Mouse (Mus musculus) kidney, embryonic 16.5 days (tissue): ENCODE measurements at regions not wholly inside any gene's neighbourhood (a gene's known extent, or its start where the extent isn't known, plus 50 kb on each side); places are given as distances from the start of the nearest gene placed in this dataset.

Experiments
- ATAC-seq: fragments of 200-750 bp; cut with Nextera tagmentation; 2 replicates; pipeline ENCODE4 v1.8.0; 2017; ENCODE audit warnings: moderate TSS enrichment; ENCODE audit not compliant: low FRiP score, low TSS enrichment
- H3K27ac ChIP-seq: fragments of 300-500 bp; sonication (generic); 2 replicates; pipeline ENCODE4 v1.5.1; 2014; ENCODE audit warnings: low read length
- H3K27me3 ChIP-seq: fragments of 300-500 bp; sonication (generic); 2 replicates; pipeline ENCODE4 v1.6.1; 2014; ENCODE audit warnings: low read length, control low read depth, mixed read lengths; ENCODE audit not compliant: insufficient read depth
- H3K36me3 ChIP-seq: fragments of 300-500 bp; sonication (generic); 2 replicates; pipeline ENCODE4 v1.6.1; 2014; ENCODE audit warnings: low read length, control low read depth, mixed read lengths; ENCODE audit not compliant: insufficient read depth
- H3K4me1 ChIP-seq: fragments of 300-500 bp; sonication (generic); 2 replicates; pipeline ENCODE4 v1.6.1; 2014; ENCODE audit warnings: low read length, control low read depth, mixed read lengths; ENCODE audit not compliant: insufficient read depth
- H3K4me2 ChIP-seq: fragments of 300-500 bp; sonication (generic); replicated peaks from 2 replicates; pipeline ENCODE4 v1.6.1; 2014; ENCODE audit warnings: low read depth, low read length
- H3K4me3 ChIP-seq: fragments of 300-500 bp; sonication (generic); 2 replicates; pipeline ENCODE4 v1.5.1; 2014; ENCODE audit warnings: mild to moderate bottlenecking, low read length
- H3K9ac ChIP-seq: fragments of 300-500 bp; sonication (generic); replicated peaks from 2 replicates; pipeline ENCODE4 v1.6.1; 2014; ENCODE audit warnings: low read length
- H3K9me3 ChIP-seq: fragments of 300-500 bp; sonication (generic); 2 replicates; pipeline ENCODE4 v1.6.1; 2016; ENCODE audit warnings: low read length, control low read depth
- WGBS: fragments of 180-500 bp; shearing (Covaris S2); extraction: QIAGEN DNeasy Blood & Tissue Kit; methylation state at CpG from one replicate; pipeline ENCODE4 v1.1.7; 2014; 5-methylcytosine and 5-hydroxymethylcytosine counted together

GRCm38 (mm10) chr12:51001722-51002592 is 345.9 kb upstream of the G2e3 start:
- 34% methylated on average over 12 of the region's 12 CpGs for WGBS

DNA sequence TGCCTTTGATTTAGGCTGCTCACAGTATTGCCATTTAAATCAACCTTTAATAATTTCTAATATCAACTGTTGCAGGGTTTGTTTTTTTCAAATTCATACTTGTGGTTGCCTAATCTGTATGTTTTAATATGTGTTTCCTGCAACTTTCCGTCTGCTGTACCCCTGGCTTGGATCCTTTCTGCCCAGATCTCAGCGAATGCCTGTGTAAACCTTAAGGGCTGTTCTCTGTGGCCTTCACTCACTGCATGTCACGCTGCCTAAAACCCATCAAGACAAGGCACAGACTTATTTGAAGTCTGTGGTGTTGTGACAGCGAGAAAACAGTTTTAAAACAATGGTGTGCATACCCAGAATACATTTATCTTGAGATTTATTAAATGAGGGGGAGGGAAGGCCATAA is 346.8 kb upstream of the G2e3 start:
- Histone ChIP-seq H3K4me1 (peaks cover 17% of the 10 kb centered on the region), H3K9ac (no peak overlapping the region), H3K36me3 (no peaks in the 10 kb centered on the region), H3K4me3 (no peak overlapping the region), H3K27me3 (no peaks in the 10 kb centered on the region), H3K4me2 (peak overlapping the region; percentile 30), H3K9me3 (no peaks in the 10 kb centered on the region), H3K27ac (peak overlapping the region; percentile 60; the same call in 1 of the 2 replicates)
- WGBS = 43% methylated on average over 4 of the region's 4 CpGs
- ATAC-seq = no peak

More at GRCm38 (mm10) chr12:51001722-51002592, 345.9 kb upstream of the G2e3 start:
- Histone ChIP-seq H3K4me3 (no peak overlapping the region), H3K9ac (no peak overlapping the region), H3K27ac (no peak overlapping the region; the same call in 1 of the 2 replicates), H3K36me3 (no peaks in the 10 kb centered on the region), H3K4me1 (peaks cover 17% of the 10 kb centered on the region), H3K9me3 (no peaks in the 10 kb centered on the region), H3K27me3 (no peaks in the 10 kb centered on the region), H3K4me2 (no peak overlapping the region)
- ATAC-seq = no peak

GRCm38 (mm10) chr12:51000281-51001075 is 347.4 kb upstream of the G2e3 start:
- H3K4me3 ChIP-seq = no peak overlapping the region
- 36% methylated on average over 18 of the region's 18 CpGs for WGBS
- H3K27me3 ChIP-seq = no peaks in the 10 kb centered on the region
- H3K9me3 ChIP-seq = no peaks in the 10 kb centered on the region
- no peaks in the 10 kb centered on the region for H3K36me3 ChIP-seq
- H3K4me1 ChIP-seq = peaks cover 17% of the 10 kb centered on the region
- peak; percentile 26; the same call in 1 of the 2 replicates for ATAC-seq
- H3K27ac ChIP-seq = peak overlapping the region; percentile 60; the same call in 1 of the 2 replicates
- no peak overlapping the region for H3K9ac ChIP-seq
- H3K4me2 ChIP-seq = peak overlapping the region; percentile 30

GRCm38 (mm10) chr12:50999295-51000237 is 348.3 kb upstream of the G2e3 start:
- Histone ChIP-seq H3K9me3 (no peaks in the 10 kb centered on the region), H3K4me2 (peak overlapping the region; percentile 30), H3K4me3 (no peak overlapping the region), H3K27me3 (no peaks in the 10 kb centered on the region), H3K36me3 (no peaks in the 10 kb centered on the region), H3K9ac (no peak overlapping the region), H3K4me1 (peaks cover 17% of the 10 kb centered on the region), H3K27ac (peak overlapping the region; percentile 76)
- peak; percentile 98 for ATAC-seq
- 20% methylated on average over 20 of the region's 20 CpGs for WGBS

- H3K36me3 ChIP-seq = no peaks in the 10 kb centered on the region
- no peak for ATAC-seq
- H3K9ac ChIP-seq = no peak overlapping the region
- peaks cover 9% of the 10 kb centered on the region for H3K4me1 ChIP-seq
- no peak overlapping the region for H3K4me2 ChIP-seq
- H3K27ac ChIP-seq = no peak overlapping the region
- H3K4me3 ChIP-seq = no peak overlapping the region
- WGBS = 61% methylated on average over 1 of the region's 1 CpGs
- no peaks in the 10 kb centered on the region for H3K27me3 ChIP-seq
- H3K9me3 ChIP-seq = no peaks in the 10 kb centered on the region
Measured at GRCm38 (mm10) chr12:50995664-50996063, 346.8 kb upstream of the Prkd1 start.

- no peak overlapping the region for H3K4me3 ChIP-seq
- 70% methylated on average over 12 of the region's 12 CpGs for WGBS
- no peaks in the 10 kb centered on the region for H3K4me1 ChIP-seq
- no peaks in the 10 kb centered on the region for H3K27me3 ChIP-seq
- H3K36me3 ChIP-seq = no peaks in the 10 kb centered on the region
- no peak overlapping the region for H3K27ac ChIP-seq
- no peaks in the 10 kb centered on the region for H3K9me3 ChIP-seq
- ATAC-seq = no peak
- H3K9ac ChIP-seq = no peak overlapping the region
- no peak overlapping the region for H3K4me2 ChIP-seq
Measured at GRCm38 (mm10) chr12:50989561-50990325, 340.8 kb upstream of the Prkd1 start.

DNA sequence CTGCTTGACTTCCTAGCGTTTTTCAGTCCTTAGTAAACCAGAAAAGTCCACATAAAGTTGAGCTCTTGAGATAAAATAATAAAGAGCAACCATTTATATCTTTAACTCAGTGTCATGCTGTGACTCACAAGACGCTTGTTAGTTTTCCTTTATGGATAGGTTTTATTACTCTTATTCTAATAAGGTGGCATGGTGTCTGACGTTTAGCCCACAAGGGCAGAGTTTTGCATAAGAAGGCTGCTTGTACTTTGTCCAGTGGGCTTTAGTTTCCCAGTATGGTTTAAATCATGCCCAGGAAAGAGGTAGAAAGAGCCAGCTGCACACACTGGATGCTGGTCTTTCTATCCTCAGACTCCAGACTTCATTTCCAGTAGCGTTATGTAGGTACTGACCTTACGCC is 332.4 kb upstream of the Prkd1 start:
- Histone ChIP-seq H3K9ac (no peak overlapping the region), H3K9me3 (no peaks in the 10 kb centered on the region), H3K4me3 (no peak overlapping the region), H3K4me2 (no peak overlapping the region), H3K27ac (no peak overlapping the region), H3K4me1 (no peaks in the 10 kb centered on the region), H3K36me3 (no peaks in the 10 kb centered on the region), H3K27me3 (no peaks in the 10 kb centered on the region)
- ATAC-seq = no peak
- WGBS = 86% methylated on average over 5 of the region's 5 CpGs

GRCm38 (mm10) chr12:50980800-50981199 is 331.9 kb upstream of the Prkd1 start:
- H3K9ac ChIP-seq = no peak overlapping the region
- no peaks in the 10 kb centered on the region for H3K27me3 ChIP-seq
- H3K36me3 ChIP-seq = no peaks in the 10 kb centered on the region
- no peak overlapping the region for H3K4me2 ChIP-seq
- no peaks in the 10 kb centered on the region for H3K9me3 ChIP-seq
- ATAC-seq = no peak
- 74% methylated on average over 4 of the region's 4 CpGs for WGBS
- H3K4me3 ChIP-seq = no peak overlapping the region
- H3K27ac ChIP-seq = no peak overlapping the region
- H3K4me1 ChIP-seq = no peaks in the 10 kb centered on the region

DNA sequence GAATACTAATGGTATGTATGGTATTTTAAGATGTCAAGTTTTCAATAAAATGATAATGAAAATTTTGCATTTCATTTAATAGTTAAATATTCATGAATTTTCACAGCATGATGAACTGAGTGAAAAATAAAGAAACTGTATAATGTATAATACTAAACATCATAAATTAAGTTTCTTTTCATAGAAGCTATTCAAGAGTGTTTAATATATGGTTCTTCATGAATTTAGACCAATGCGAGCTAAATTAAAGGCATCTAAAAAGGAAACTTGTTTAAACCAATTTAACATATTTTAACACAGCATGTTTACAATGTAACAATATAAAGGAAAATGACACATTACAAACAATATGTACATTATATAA is 321.8 kb upstream of the Prkd1 start:
- Histone ChIP-seq H3K4me3 (no peak overlapping the region), H3K4me2 (no peak overlapping the region), H3K4me1 (no peaks in the 10 kb centered on the region; the same call in 1 of the 2 replicates), H3K36me3 (no peaks in the 10 kb centered on the region), H3K9me3 (no peaks in the 10 kb centered on the region), H3K9ac (no peak overlapping the region), H3K27me3 (no peaks in the 10 kb centered on the region), H3K27ac (no peak overlapping the region)
- no peak for ATAC-seq
- 94% methylated on average over 1 of the region's 1 CpGs for WGBS
